Mouse (Mus musculus): Measurements from ENCODE around the gene Dgke. TPM values are rescaled to one million over a fixed set of nuclear protein-coding genes. Genes with fewer than 3 reads are reported as not detected.
"Not testable (repeated sequence)": the region's sequence is repeated elsewhere in the genome, so short reads cannot be mapped to it uniquely, and the experiment has no call there.

The Dgke gene
- total RNA-seq, 2 experiments from 2014 or later: 51.0 to 53.0 TPM

- intact Hi-C loops (cut with DNase I): no loop called here
- DNase-seq (ENCODE audit: low spot score in 2 of 2): no peak
Observed at GRCm38 (mm10) chr11:89046021-89046420, 20.6 kb downstream of the Dgke start.

- not testable (repeated sequence) for DNase-seq (ENCODE audit: low spot score in 2 of 2)
Observed at GRCm38 (mm10) chr11:89045501-89045900, 21.1 kb downstream of the Dgke start.

GRCm38 (mm10) chr11:89043046-89043445 lies 23.6 kb downstream of the Dgke start:
- intact Hi-C loops (cut with DNase I): no loop called here
- DNase-seq (ENCODE audit: low spot score in 2 of 2): no peak

More at GRCm38 (mm10) chr11:89045501-89045900, 21.1 kb downstream of the Dgke start:
- intact Hi-C loops (cut with DNase I): not testable (repeated sequence)

- intact Hi-C loops (cut with DNase I); DNase-seq (ENCODE audit: low spot score in 2 of 2): not testable (repeated sequence)
Observed at GRCm38 (mm10) chr11:89041073-89041472, 25.6 kb downstream of the Dgke start.

GRCm38 (mm10) chr11:89039325-89039724 lies 27.3 kb downstream of the Dgke start:
- intact Hi-C loops (cut with DNase I): loop anchor here (2.0 kb wide), 1 partner anchor 47 kb away; no protein-coding TSS in a partner anchor
- DNase-seq (ENCODE audit: low spot score in 2 of 2): peak; percentile 50

- DNase-seq (ENCODE audit: low spot score in 2 of 2): peak in 1 of 2 experiments; percentile 39
- intact Hi-C loops (cut with DNase I): loop anchor here (2.0 kb wide), 1 partner anchor 46 kb away; no protein-coding TSS in a partner anchor
Observed at GRCm38 (mm10) chr11:89038496-89038895, 28.2 kb downstream of the Dgke start.

- intact Hi-C loops (cut with DNase I): no loop called here
- no peak for DNase-seq (ENCODE audit: low spot score in 2 of 2)
Observed at GRCm38 (mm10) chr11:89035552-89035951, 31.1 kb downstream of the Dgke start.

- intact Hi-C loops (cut with DNase I): no loop called here
- DNase-seq (ENCODE audit: low spot score in 2 of 2): no peak
Observed at GRCm38 (mm10) chr11:89034592-89034991, 32.1 kb downstream of the Dgke start.

GRCm38 (mm10) chr11:89031189-89031588 lies 35.5 kb downstream of the Dgke start:
- DNase-seq (ENCODE audit: low spot score in 2 of 2): no peak
- intact Hi-C loops (cut with DNase I): no loop called here

GRCm38 (mm10) chr11:89030552-89030951 lies 36.1 kb downstream of the Dgke start:
- DNase-seq (ENCODE audit: low spot score in 2 of 2): no peak
- intact Hi-C loops (cut with DNase I): no loop called here

GRCm38 (mm10) chr11:89028871-89029405 lies 37.7 kb downstream of the Dgke start:
- intact Hi-C loops (cut with DNase I): no loop called here
- no peak for DNase-seq (ENCODE audit: low spot score in 2 of 2)

- intact Hi-C loops (cut with DNase I): no loop called here
- DNase-seq (ENCODE audit: low spot score in 2 of 2): no peak
Observed at GRCm38 (mm10) chr11:89027955-89028361, 38.7 kb downstream of the Dgke start.

- intact Hi-C loops (cut with DNase I): no loop called here
- no peak for DNase-seq (ENCODE audit: low spot score in 2 of 2)
Observed at GRCm38 (mm10) chr11:89026117-89026516, 40.5 kb downstream of the Dgke start.

GRCm38 (mm10) chr11:89025603-89026002 lies 41.0 kb downstream of the Dgke start:
- no peak for DNase-seq (ENCODE audit: low spot score in 2 of 2)
- intact Hi-C loops (cut with DNase I): no loop called here

- intact Hi-C loops (cut with DNase I): no loop called here
- peak in 1 of 2 experiments; percentile 20 for DNase-seq (ENCODE audit: low spot score in 2 of 2)
Observed at GRCm38 (mm10) chr11:89024181-89024881, 42.3 kb downstream of the Dgke start.

- DNase-seq (ENCODE audit: low spot score in 2 of 2): no peak
- intact Hi-C loops (cut with DNase I): no loop called here
Observed at GRCm38 (mm10) chr11:89023477-89023876, 43.2 kb downstream of the Dgke start.

GRCm38 (mm10) chr11:89022120-89022731 lies 44.4 kb downstream of the Dgke start:
- DNase-seq (ENCODE audit: low spot score in 2 of 2): no peak
- intact Hi-C loops (cut with DNase I): no loop called here

- intact Hi-C loops (cut with DNase I): no loop called here
- no peak for DNase-seq (ENCODE audit: low spot score in 2 of 2)
Observed at GRCm38 (mm10) chr11:89021687-89022086, 45.0 kb downstream of the Dgke start.

GRCm38 (mm10) chr11:89020681-89021305 lies 45.9 kb downstream of the Dgke start:
- intact Hi-C loops (cut with DNase I): no loop called here
- DNase-seq (ENCODE audit: low spot score in 2 of 2): no peak

- intact Hi-C loops (cut with DNase I): no loop called here
- DNase-seq (ENCODE audit: low spot score in 2 of 2): no peak
Observed at GRCm38 (mm10) chr11:89017514-89018182, 49.0 kb downstream of the Dgke start.

All from left cerebral cortex, postnatal 25 days (tissue).